Mouse (Mus musculus) ES-E14 (cell line): Measurements from ENCODE around the gene Vwc2l.

Source experiments
- CHD2 ChIP-seq: IDR thresholded peaks from 2 replicates; pipeline ENCODE4 v1.6.1; 2014; ENCODE audit warnings: mild to moderate bottlenecking, low read depth, low read length, inconsistent platforms
- MAFK ChIP-seq: IDR thresholded peaks from 2 replicates; pipeline ENCODE4 v1.6.1; 2014; ENCODE audit warnings: mild to moderate bottlenecking, low read depth, low read length, inconsistent platforms; ENCODE audit not compliant: insufficient read depth
- ZC3H11A ChIP-seq: IDR thresholded peaks from 2 replicates; pipeline ENCODE4 v1.6.1; 2012; ENCODE audit warnings: low read depth, mild to moderate bottlenecking, inconsistent platforms, low read length, borderline replicate concordance
- ZNF384 ChIP-seq: IDR thresholded peaks from 2 replicates; pipeline ENCODE4 v1.6.1; 2012; ENCODE audit warnings: low read depth, low read length, inconsistent platforms

GRCm38 (mm10) chr1:70918173-70919036 is 192.9 kb downstream of the Vwc2l start:
- TF ChIP-seq MAFK (no peak), ZC3H11A (no peak), CHD2 (no peak), ZNF384 (no peak)
